Mouse (Mus musculus) spleen, adult 2 months (tissue): Measurements from ENCODE around the gene Skiv2l.
"Not testable (repeated sequence)": the region's sequence is repeated elsewhere in the genome, so short reads cannot be mapped to it uniquely, and the experiment has no call there.

ENCODE experiments used
- CTCF ChIP-seq: fragments of 200-500 bp; IDR thresholded peaks from 2 replicates; pipeline ENCODE4 v1.5.1; 2011; ENCODE audit warnings: mild to moderate bottlenecking, inconsistent platforms; ENCODE audit not compliant: insufficient read depth, insufficient read length, insufficient replicate concordance; ENCODE audit errors: extremely low read depth
- POLR2A ChIP-seq: fragments of 200-500 bp; IDR thresholded peaks from 2 replicates; pipeline ENCODE4 v1.6.1; 2011; ENCODE audit warnings: low read depth, low read length, inconsistent platforms

DNA sequence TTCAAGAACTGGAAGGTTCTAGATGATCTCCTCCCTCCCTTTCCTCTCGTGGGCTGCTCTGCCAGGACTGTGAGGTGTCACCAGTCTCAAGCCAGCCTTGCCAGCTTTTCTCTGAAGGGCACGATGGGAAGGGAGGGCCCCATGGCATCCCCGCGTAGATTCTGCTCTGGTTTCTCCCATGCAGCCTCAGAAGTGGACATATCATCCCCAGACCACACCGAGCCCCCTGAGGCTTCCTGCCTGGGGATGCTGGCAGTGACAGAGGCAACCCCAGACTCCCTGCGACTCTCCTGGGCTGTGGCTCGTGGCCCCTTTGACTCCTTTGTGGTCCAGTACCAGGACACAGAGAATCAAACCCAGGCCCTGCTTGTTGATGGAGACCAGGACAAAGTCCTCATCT lies 51.9 kb downstream of the Skiv2l start:
- not testable (repeated sequence) for TF ChIP-seq POLR2A, CTCF
